In the genomic region with DNA sequence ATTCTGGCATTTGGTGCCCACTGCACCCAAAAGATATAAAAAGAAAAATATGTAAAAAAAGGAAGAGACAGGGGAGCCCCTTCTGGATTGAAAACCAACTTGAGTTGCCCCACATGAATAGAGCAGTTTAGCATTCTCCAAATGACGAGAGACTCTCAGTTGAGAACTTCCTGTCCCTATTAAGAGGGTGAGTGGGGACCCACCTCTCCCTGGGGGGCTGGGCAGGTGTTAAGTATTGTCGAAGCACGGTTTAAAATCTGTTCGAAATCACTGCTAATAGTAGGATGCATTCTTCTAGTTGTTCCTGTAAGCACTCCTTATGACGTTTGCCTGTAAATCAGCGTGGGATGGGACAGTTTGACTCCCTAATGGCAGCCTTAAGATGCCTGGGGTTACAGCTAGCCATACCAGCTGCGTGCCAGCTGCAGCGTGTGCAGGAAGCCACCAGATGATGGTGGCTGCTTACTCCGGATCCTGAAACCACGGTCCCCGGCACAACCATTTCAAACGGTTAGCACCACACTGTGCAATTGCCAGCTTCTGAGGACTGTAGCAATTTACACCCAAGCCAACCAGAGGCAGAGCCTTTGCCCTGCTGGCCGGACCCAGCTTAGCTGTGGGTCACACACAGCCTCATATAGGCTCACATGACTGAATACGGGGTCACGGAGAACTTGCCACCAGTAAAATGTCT, we compare ENCODE assay signal across 13 mouse cellular contexts. TPM values are rescaled to one million over a fixed set of nuclear protein-coding genes. Genes with fewer than 3 reads are reported as not detected.
A peak's percentile ranks its signal among the peaks of the same experiment; 100 is the strongest.
DNase-seq lines count a peak whose midpoint lies in the region; ATAC-seq and TF ChIP-seq lines count a peak whose summit lies in the region.
"Had no signal": no experiment of that assay in that cellular context is flagged by ENCODE, and none has a peak within 500 bp of the region (broad histone marks: within the 10 kb centered on the region; RNA-seq: fewer than 3 reads in every experiment).

No protein-coding gene starts in this region.

- no peak for TF ChIP-seq POLR2A in heart, adult 2 months (IDR thresholded peaks at IDR 0.05; ENCODE audit: insufficient read depth, low read depth, low read length)
- no peak for TF ChIP-seq POLR2A in spleen, adult 2 months (IDR thresholded peaks at IDR 0.05; ENCODE audit: low read depth, low read length)
- TF ChIP-seq POLR2A in limb, embryonic 14.5 days (IDR thresholded peaks at IDR 0.05; ENCODE audit: borderline replicate concordance, extremely low read depth, insufficient read depth, insufficient read length): no peak

- no peak overlapping the region for H3K4me3 ChIP-seq in heart, adult 2 months
- H3K4me3 ChIP-seq in spleen, adult 2 months (ENCODE audit: extremely low read depth, insufficient read depth, insufficient read length): no peak overlapping the region
- no peak overlapping the region for H3K4me3 ChIP-seq in limb, embryonic 14.5 days (replicated peaks; ENCODE audit: low read length)
- H3K4me3 ChIP-seq: erythroblast, embryonic 14.5 days; midbrain, embryonic 12.5 days; stomach, embryonic 15.5 days had no signal

- ATAC-seq in limb, embryonic 14.5 days (ENCODE audit: low FRiP score, low read depth): no peak

- no peaks in the 10 kb centered on the region for H3K9me3 ChIP-seq in limb, embryonic 14.5 days (ENCODE audit: control insufficient read depth, low read length)
- H3K9me3 ChIP-seq: midbrain, embryonic 12.5 days; stomach, embryonic 15.5 days had no signal

- no peak for TF ChIP-seq CTCF in heart, adult 2 months (IDR thresholded peaks at IDR 0.05)
- TF ChIP-seq CTCF in spleen, adult 2 months (IDR thresholded peaks at IDR 0.05; ENCODE audit: extremely low read depth, insufficient read depth, insufficient read length, insufficient replicate concordance): no peak

- peak in 1 of 2 experiments; percentile 32 for DNase-seq in heart, adult 2 months
- no peak for DNase-seq in heart, adult 11 months
- DNase-seq in spleen, adult 2 months (ENCODE audit: low read depth in 1 of 2, low spot score in 2 of 2): peak in 1 of 2 experiments; percentile 35
- no peak for DNase-seq in spleen, postnatal 14 days (ENCODE audit: low spot score in 2 of 2)
- DNase-seq in limb, embryonic 14.5 days (ENCODE audit: low spot score): peak; percentile 26
- DNase-seq in thymus, postnatal 36 days: peak; percentile 76 to 86
- DNase-seq in right cerebral cortex, postnatal 36 days (ENCODE audit: low spot score in 2 of 2): no peak
- DNase-seq in urinary bladder, adult 2 months (ENCODE audit: low spot score): no peak
- DNase-seq: cerebellum, adult 11 months had no signal

- no peaks in the 10 kb centered on the region for H3K79me2 ChIP-seq in heart, adult 2 months (replicated peaks; ENCODE audit: control insufficient read depth, insufficient read depth, low read length)

- no peaks in the 10 kb centered on the region for H3K27me3 ChIP-seq in heart, adult 2 months (ENCODE audit: control insufficient read depth, insufficient read depth, low read length)
- no peaks in the 10 kb centered on the region for H3K27me3 ChIP-seq in spleen, adult 2 months (ENCODE audit: control insufficient read depth, insufficient read depth, low read length)
- no peaks in the 10 kb centered on the region for H3K27me3 ChIP-seq in limb, embryonic 14.5 days (ENCODE audit: control insufficient read depth, insufficient read depth, low read length)

- H3K36me3 ChIP-seq in heart, adult 2 months (ENCODE audit: control insufficient read depth, insufficient read depth, low read length): no peaks in the 10 kb centered on the region
- H3K36me3 ChIP-seq in spleen, adult 2 months (ENCODE audit: control insufficient read depth, insufficient read depth, low read length): no peaks in the 10 kb centered on the region
- no peaks in the 10 kb centered on the region for H3K36me3 ChIP-seq in limb, embryonic 14.5 days (ENCODE audit: control insufficient read depth, insufficient read depth, low read length)
- H3K36me3 ChIP-seq: midbrain, embryonic 12.5 days; stomach, embryonic 15.5 days had no signal

- peak overlapping the region; percentile 93 for H3K27ac ChIP-seq in heart, adult 2 months
- H3K27ac ChIP-seq in spleen, adult 2 months (ENCODE audit: insufficient read depth, low read length): peak overlapping the region; percentile 63
- 0 out of 2 replicates have a peak overlapping the region, but pooled peaks have one; percentile 19 for H3K27ac ChIP-seq in limb, embryonic 14.5 days (replicated peaks; ENCODE audit: low read depth, low read length)
- H3K27ac ChIP-seq: liver, embryonic 14.5 days; midbrain, embryonic 12.5 days; stomach, embryonic 15.5 days had no signal

- no peak for TF ChIP-seq EP300 in heart, adult 2 months (IDR thresholded peaks at IDR 0.05; ENCODE audit: insufficient read depth, low read depth, low read length)

- no peak overlapping the region for H3K4me2 ChIP-seq in limb, embryonic 14.5 days (replicated peaks; ENCODE audit: low read depth, low read length, severe bottlenecking)
- H3K4me2 ChIP-seq: midbrain, embryonic 12.5 days; stomach, embryonic 15.5 days had no signal

- peaks cover 23% of the 10 kb centered on the region for H3K4me1 ChIP-seq in heart, adult 2 months (ENCODE audit: control insufficient read depth, insufficient read depth, low read length)
- peaks cover 19% of the 10 kb centered on the region; the same call in 1 of the 2 replicates for H3K4me1 ChIP-seq in spleen, adult 2 months (ENCODE audit: control insufficient read depth, insufficient read depth, insufficient read length)
- peaks cover 16% of the 10 kb centered on the region; the same call in 1 of the 2 replicates for H3K4me1 ChIP-seq in limb, embryonic 14.5 days (ENCODE audit: control insufficient read depth, insufficient read depth, low read length)
- H3K4me1 ChIP-seq: midbrain, embryonic 12.5 days; stomach, embryonic 15.5 days had no signal

- no peak overlapping the region; the same call in 1 of the 2 replicates for H3K9ac ChIP-seq in heart, adult 2 months (ENCODE audit: low read depth, low read length)
- no peak overlapping the region for H3K9ac ChIP-seq in limb, embryonic 14.5 days (ENCODE audit: low read depth, low read length, severe bottlenecking)
- H3K9ac ChIP-seq: liver, embryonic 14.5 days; stomach, embryonic 15.5 days had no signal

- WGBS in heart, adult 2 months: 57% methylated on average over 15 of the region's 15 CpGs
- 6% methylated on average over 15 of the region's 15 CpGs for WGBS in spleen, adult 2 months
- 31% methylated on average over 15 of the region's 15 CpGs for WGBS in limb, embryonic 14.5 days

- intact Hi-C loops in heart, adult 2 months (cut with DNase I): no loop called here

RNA-seq across cellular contexts. Expression of gene Endou, which starts 10.0 kb away (rescaled TPM):
- 1 to 10 TPM; 1.1 to 1.2 TPM for total RNA-seq in heart, adult 2 months (2021)
- polyA plus RNA-seq in heart, adult 2 months (2012; rRNA removed): 2.4 TPM in 2 replicates
- 3.0 and 4.1 TPM in 2 replicates for polyA plus RNA-seq in spleen, adult 2 months (2012; rRNA removed)
- 7.1 and 9.4 TPM in 2 replicates for polyA plus RNA-seq in limb, embryonic 14.5 days (2012; rRNA removed)
- 8.7 and 11.6 TPM in 2 replicates for polyA plus RNA-seq in limb, embryonic 14.5 days (2014; fragmentation: Nextera tagmentation; extraction: Ambion mirVana)
- polyA plus RNA-seq in urinary bladder, adult 2 months (2012; rRNA removed): 1.7 and 2.1 TPM in 2 replicates
- polyA plus RNA-seq: erythroblast, embryonic 14.5 days had no signal

RNA-seq across cellular contexts. Expression of gene Rpap3, which starts 15.5 kb away (rescaled TPM):
- 10 to 100 TPM; 12.7 to 14.2 TPM for total RNA-seq in heart, adult 2 months (2021)
- polyA plus RNA-seq in heart, adult 2 months (2012; rRNA removed): 4.4 and 7.4 TPM in 2 replicates
- 2.0 and 2.1 TPM in 2 replicates for polyA plus RNA-seq in spleen, adult 2 months (2012; rRNA removed)
- 15.2 and 22.7 TPM in 2 replicates for polyA plus RNA-seq in limb, embryonic 14.5 days (2012; rRNA removed)
- polyA plus RNA-seq in limb, embryonic 14.5 days (2014; fragmentation: Nextera tagmentation; extraction: Ambion mirVana): 31.1 and 31.4 TPM in 2 replicates
- polyA plus RNA-seq in urinary bladder, adult 2 months (2012; rRNA removed): 23.5 and 26.0 TPM in 2 replicates

RNA-seq across cellular contexts. Expression of gene Rapgef3, which starts 46.6 kb away (rescaled TPM):
- total RNA-seq in heart, adult 2 months (2021): 10 to 100 TPM; 21.5 to 27.9 TPM
- polyA plus RNA-seq in heart, adult 2 months (2012; rRNA removed): 44.4 and 57.0 TPM in 2 replicates
- 28.8 and 33.6 TPM in 2 replicates for polyA plus RNA-seq in spleen, adult 2 months (2012; rRNA removed)
- 21.7 and 30.9 TPM in 2 replicates for polyA plus RNA-seq in limb, embryonic 14.5 days (2012; rRNA removed)
- polyA plus RNA-seq in limb, embryonic 14.5 days (2014; fragmentation: Nextera tagmentation; extraction: Ambion mirVana): 8.0 and 8.4 TPM in 2 replicates
- polyA plus RNA-seq in urinary bladder, adult 2 months (2012; rRNA removed): 17.8 and 19.2 TPM in 2 replicates
- polyA plus RNA-seq: erythroblast, embryonic 14.5 days had no signal

RNA-seq across cellular contexts. Expression of gene Slc48a1, which starts 57.2 kb away (rescaled TPM):
- 10 to 100 TPM; 72.7 to 73.0 TPM for total RNA-seq in heart, adult 2 months (2021)
- polyA plus RNA-seq in heart, adult 2 months (2012; rRNA removed): 82.8 and 85.3 TPM in 2 replicates
- 94.0 and 117 TPM in 2 replicates for polyA plus RNA-seq in spleen, adult 2 months (2012; rRNA removed)
- 23.4 and 29.1 TPM in 2 replicates for polyA plus RNA-seq in limb, embryonic 14.5 days (2012; rRNA removed)
- 46.2 and 47.3 TPM in 2 replicates for polyA plus RNA-seq in limb, embryonic 14.5 days (2014; fragmentation: Nextera tagmentation; extraction: Ambion mirVana)
- 72.4 and 91.1 TPM in 2 replicates for polyA plus RNA-seq in urinary bladder, adult 2 months (2012; rRNA removed)

Comparison
In these comparisons a context has a peak if more than half of its experiments do, and no peak if none do; other contexts are left out.
1. DNase-seq: peak in limb, embryonic 14.5 days (single experiment) and thymus, postnatal 36 days (2 of 2); none in heart, adult 11 months (single experiment), spleen, postnatal 14 days (0 of 2), right cerebral cortex, postnatal 36 days (0 of 2) and urinary bladder, adult 2 months (single experiment).
2. H3K27ac ChIP-seq: peak in every context shown above with its lines; median percentile 93 in heart, adult 2 months; 63 in spleen, adult 2 months; 19 in limb, embryonic 14.5 days.